8 mouse cellular contexts compared by ENCODE assay signal in the genomic region with DNA sequence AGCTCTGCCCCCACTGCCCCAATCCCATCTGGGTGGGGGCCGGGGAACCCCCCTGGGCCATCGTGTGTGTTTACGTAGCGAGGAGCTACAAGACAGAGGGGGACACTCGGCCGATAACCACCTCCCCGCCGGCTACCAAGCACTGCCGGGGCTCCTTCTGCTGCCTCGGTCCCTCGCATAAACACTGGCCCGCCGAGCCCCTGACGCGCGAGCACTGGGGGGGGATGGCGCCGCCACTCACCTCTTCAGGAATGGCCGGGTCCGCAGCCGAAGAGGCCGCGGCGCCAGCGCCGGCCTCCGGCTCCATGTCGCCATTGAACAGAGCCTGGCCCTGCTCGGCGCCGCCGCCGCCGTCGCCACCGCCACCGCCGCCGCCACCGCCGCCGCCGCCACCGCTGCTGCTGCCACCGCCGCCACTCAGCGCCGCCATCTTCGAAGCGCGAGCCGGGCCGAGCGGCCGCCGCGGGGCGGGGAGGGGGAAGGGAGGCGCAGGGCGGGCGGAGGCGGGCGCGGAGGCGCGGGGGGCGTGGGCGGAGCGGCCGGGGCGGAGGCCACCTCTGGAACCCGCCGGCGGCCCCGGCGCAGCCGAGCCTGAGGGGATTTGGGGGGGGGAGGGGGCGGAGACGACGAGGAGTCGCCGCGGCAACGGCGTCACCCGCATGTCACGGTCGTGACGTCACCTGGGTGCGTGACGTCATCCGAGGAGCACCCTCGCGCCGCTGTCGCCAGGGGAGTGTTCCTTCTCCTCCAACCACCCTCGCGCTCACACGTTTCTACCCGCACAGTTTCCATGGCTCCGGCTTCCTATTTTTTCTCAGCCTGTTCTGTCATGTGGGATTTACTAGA. TPM values are rescaled to one million over a fixed set of nuclear protein-coding genes. Genes with fewer than 3 reads are reported as not detected.
DNase-seq lines count a peak whose midpoint lies in the region; ATAC-seq and TF ChIP-seq lines count a peak whose summit lies in the region.

Braf (minus strand) TSS at position 598 of the 846 bp plus-strand sequence.

- peak within 1 kb of the TSS; percentile 98 for H3K9ac ChIP-seq in forebrain, embryonic 15.5 days (replicated peaks)

- no peak for TF ChIP-seq CTCF in lung, adult 2 months (IDR thresholded peaks at IDR 0.05; ENCODE audit: insufficient read depth, low read length)

- H3K4me3 ChIP-seq in forebrain, embryonic 15.5 days = peak within 1 kb of the TSS; percentile 96
- peak within 1 kb of the TSS; percentile 85 for H3K4me3 ChIP-seq in lung, adult 2 months (replicated peaks; ENCODE audit: extremely low read depth, low read depth, low read length)

- peak; percentile 92 for ATAC-seq in forebrain, embryonic 15.5 days (replicated peaks)
- peak; percentile 91 for ATAC-seq in neutrophil, adult 5-6 weeks (ENCODE audit: extremely low read depth, insufficient number of reproducible peaks, low FRiP score, poor library complexity, severe bottlenecking)

- H3K27me3 ChIP-seq in forebrain, embryonic 15.5 days = no peaks in the 10 kb centered on the region

- peak within 1 kb of the TSS; percentile 87 for H3K4me2 ChIP-seq in forebrain, embryonic 15.5 days (replicated peaks)

- peak; percentile 95 for DNase-seq in ES-CJ7 (ENCODE audit: low read depth, low spot score)
- peak; percentile 82 for DNase-seq in cerebellum, adult 11 months
- DNase-seq in heart, postnatal 25 days (ENCODE audit: low spot score) = peak; percentile 67
- DNase-seq in layer of hippocampus, adult 18-20 months (ENCODE audit: low spot score in 2 of 2) = peak; percentile 85 to 90
- DNase-seq in lung, adult 2 months = peak; percentile 76
- DNase-seq in thymus, adult 18-20 months = peak; percentile 57 to 58

- peak within 1 kb of the TSS; percentile 97 for H3K27ac ChIP-seq in forebrain, embryonic 15.5 days (replicated peaks)

- H3K9me3 ChIP-seq in forebrain, embryonic 15.5 days = no peaks in the 10 kb centered on the region

- intact Hi-C loops in heart, postnatal 25 days (cut with DNase I) = loop anchor here (2.0 to 5.0 kb wide), 2 partner anchors 58 to 133 kb away; partner anchors contain the start of gene Ndufb2

- H3K4me1 ChIP-seq in forebrain, embryonic 15.5 days = peaks cover 32% of the 10 kb centered on the region
- peaks cover 18% of the 10 kb centered on the region for H3K4me1 ChIP-seq in lung, adult 2 months (ENCODE audit: control insufficient read depth, insufficient read depth, low read length)

- TF ChIP-seq POLR2A in lung, adult 2 months (IDR thresholded peaks at IDR 0.05; ENCODE audit: borderline replicate concordance, extremely low read depth, low read depth, low read length) = no peak; the same call in 1 of the 2 replicates

- H3K36me3 ChIP-seq in forebrain, embryonic 15.5 days = no peaks in the 10 kb centered on the region

- WGBS in forebrain, embryonic 15.5 days = under 1% methylated on average over 79 of the region's 101 CpGs
- WGBS in lung, adult 2 months = under 1% methylated on average over 79 of the region's 101 CpGs

RNA-seq across cellular contexts. Expression of gene Braf, which starts in this region (rescaled TPM):
- polyA plus RNA-seq in forebrain, embryonic 15.5 days (2015; fragmentation: Nextera tagmentation; extraction: Ambion mirVana) = 21.6 and 23.7 TPM in 2 replicates
- total RNA-seq in heart, postnatal 25 days (2021) = 10 to 100 TPM; 13.2 to 20.8 TPM
- 100 to 1,000 TPM; 116 to 130 TPM for total RNA-seq in layer of hippocampus, adult 18-20 months (2021)
- 7.7 and 14.6 TPM in 2 replicates for polyA plus RNA-seq in lung, adult 2 months (2012; rRNA removed)
- 49.6 and 50.4 TPM in 2 replicates for total RNA-seq in neutrophil, adult 5-6 weeks (2017)

Comparison
In these comparisons a context has a peak if more than half of its experiments do, and no peak if none do; other contexts are left out.
1. Peak in every context shown above with its lines: DNase-seq, ATAC-seq, H3K4me3 ChIP-seq and H3K27ac ChIP-seq.